Mouse (Mus musculus) MEL-GATA-1-ER (cell line): ENCODE measurements around the gene Plce1.

Source experiments
- DNase-seq: peaks from one replicate; pipeline ENCODE4 v3.0.0-alpha.2; 2012; ENCODE audit warnings: low read depth; ENCODE audit errors: extremely low read depth

The Plce1 gene

GRCm38 (mm10) chr19:38582861-38583260 is 102.0 kb downstream of the Plce1 start:
- DNase-seq: no peak

GRCm38 (mm10) chr19:38587559-38587958 is 106.7 kb downstream of the Plce1 start:
- peak; percentile 1 for DNase-seq

- DNase-seq: no peak
Observed at GRCm38 (mm10) chr19:38589466-38589865, 108.6 kb downstream of the Plce1 start.

DNA sequence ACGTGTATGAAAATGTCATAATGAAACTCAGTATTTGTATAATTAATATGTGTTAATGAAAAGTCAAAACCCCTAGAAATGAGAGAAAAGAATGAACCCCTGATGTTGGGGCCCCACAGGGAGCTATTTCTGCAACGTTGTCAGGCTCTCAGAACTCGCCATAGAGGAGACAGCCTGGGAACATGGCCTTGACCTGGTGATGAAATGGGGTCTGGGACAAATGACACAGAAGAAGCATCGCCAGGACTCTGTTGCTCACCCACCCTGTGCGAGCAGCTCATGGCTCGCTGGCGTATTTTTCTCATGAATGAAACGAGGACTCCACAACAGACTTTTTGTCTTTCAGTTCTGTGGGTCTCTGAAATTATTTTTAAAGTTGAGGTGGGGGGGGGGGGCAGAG is 109.0 kb downstream of the Plce1 start:
- DNase-seq: no peak

DNA sequence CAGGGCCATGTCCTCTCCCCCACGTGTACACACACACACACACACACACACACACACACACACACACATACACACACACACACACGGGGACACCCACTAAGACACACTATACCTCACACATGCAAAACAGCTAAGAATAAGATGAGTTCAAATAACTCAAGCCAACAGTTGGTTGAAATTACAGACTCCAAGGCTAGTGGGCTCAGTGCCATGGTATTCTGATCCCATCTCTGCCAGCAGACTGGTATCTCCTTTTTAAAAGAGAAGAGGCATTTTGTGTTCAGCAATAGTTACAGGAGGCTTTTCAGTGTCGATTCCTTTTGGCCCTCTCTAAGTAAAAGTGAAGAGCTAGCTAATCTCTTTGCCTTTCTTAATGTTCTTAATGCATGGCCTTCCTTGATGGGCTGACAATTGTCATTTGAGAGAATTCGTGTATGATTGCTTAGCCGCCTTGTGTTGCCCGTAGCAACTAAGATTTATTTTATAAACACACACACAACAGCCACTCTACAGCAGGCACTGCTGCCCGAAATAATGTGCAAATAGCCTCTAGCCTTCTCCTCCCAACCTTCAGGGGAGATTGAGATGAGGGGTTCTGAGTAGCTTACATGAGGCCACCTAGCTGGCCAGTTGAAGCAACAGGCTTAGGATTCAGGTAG is 111.8 kb downstream of the Plce1 start:
- no peak for DNase-seq

- DNase-seq: no peak
Observed at GRCm38 (mm10) chr19:38593225-38593897, 112.5 kb downstream of the Plce1 start.

DNA sequence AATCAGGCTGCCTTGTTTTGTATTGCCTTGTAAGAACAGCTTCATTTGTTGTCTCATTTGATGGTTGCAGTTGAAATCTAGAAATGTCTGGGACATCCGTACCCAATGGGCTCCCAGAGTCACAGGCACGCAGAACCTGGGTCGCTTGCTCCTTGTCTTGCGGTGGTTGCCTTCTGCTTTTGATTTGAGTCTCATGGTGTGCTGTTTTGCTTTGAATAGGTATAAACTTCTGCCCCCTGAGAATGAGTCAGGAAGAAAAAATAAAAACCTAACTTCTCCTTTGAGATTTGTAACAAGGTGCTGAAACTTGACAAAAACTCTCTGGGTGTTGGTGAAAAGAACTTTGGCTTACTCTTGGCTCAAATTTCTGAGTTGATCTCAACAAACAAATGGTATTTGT is 115.2 kb downstream of the Plce1 start:
- no peak for DNase-seq

GRCm38 (mm10) chr19:38597392-38597791 is 116.5 kb downstream of the Plce1 start:
- DNase-seq: no peak

DNA sequence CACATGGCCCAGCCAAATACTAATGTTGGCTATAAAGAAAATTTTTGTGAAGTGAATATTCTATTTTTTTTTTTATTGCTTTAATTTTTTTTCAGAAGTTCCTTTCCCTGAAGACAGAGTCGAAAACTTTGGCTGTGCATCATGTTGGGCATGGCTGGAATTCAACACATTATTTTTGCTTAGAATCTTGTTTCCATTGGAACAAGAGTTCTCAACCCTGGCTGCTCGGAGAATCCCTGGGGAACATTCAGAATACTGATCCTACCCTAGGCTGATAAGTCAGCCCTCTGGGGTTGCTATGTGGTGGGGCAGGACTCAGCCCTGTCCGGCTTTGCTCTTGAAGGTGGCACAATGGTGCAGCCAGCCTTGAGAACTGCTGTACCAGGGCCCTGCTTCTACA is 118.1 kb downstream of the Plce1 start:
- no peak for DNase-seq

- DNase-seq: no peak
Observed at GRCm38 (mm10) chr19:38601127-38601526, 120.2 kb downstream of the Plce1 start.

- no peak for DNase-seq
Observed at GRCm38 (mm10) chr19:38602811-38603210, 121.9 kb downstream of the Plce1 start.

DNA sequence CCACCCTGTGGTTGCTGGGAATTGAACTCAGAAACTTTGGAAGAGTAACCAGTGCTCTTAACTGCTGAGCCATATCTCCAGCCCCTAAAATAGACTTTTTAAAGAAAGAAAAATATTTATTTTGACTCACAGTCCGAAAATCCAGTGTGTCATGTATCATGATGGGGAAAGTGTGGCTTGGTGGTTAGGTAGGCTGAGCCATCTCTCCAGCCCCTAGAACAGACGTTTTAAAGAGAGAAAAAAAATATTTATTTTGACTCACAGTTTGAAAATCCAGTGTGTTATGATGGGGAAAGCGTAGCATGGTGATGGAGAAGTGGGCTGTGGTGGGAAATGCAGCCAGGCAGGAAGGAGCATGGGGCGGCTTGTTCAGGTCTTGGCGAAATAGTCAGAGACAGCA is 126.3 kb downstream of the Plce1 start:
- DNase-seq: no peak

DNA sequence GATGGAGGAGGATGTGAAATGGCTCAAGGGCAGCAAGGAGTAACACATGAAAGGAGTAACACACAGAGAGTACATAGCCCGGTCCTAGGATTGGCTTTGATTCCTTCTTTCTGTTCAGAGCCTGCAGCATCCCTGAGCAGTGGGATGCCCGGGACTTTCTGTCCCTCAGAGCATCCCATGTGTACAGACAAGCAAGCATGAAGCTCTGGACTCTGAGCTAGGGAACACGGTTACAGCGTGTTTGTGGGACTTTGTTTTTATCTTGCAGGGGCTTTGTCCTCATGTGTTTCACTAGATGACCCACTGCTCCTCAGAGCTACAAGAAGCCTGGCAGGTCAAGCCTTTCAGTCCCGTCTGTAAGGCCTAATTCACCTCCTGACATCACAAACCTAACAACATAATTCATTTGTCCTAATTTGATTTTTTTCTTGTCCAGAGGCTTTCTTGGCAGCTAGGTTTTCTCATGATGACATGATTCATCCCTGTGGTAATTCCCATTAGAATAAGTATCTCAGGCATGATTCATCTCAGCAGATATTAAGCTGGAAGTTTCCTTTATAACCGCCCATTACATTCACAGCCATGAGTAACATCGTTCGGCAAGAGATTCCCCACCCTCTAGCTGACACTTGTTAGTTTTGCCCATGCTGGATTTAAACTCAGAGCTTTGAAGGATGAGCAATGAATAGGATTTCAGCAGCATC is 128.2 kb downstream of the Plce1 start:
- DNase-seq: no peak

GRCm38 (mm10) chr19:38610291-38610690 is 129.4 kb downstream of the Plce1 start:
- no peak for DNase-seq

GRCm38 (mm10) chr19:38610809-38611208 is 129.9 kb downstream of the Plce1 start:
- no peak for DNase-seq

DNA sequence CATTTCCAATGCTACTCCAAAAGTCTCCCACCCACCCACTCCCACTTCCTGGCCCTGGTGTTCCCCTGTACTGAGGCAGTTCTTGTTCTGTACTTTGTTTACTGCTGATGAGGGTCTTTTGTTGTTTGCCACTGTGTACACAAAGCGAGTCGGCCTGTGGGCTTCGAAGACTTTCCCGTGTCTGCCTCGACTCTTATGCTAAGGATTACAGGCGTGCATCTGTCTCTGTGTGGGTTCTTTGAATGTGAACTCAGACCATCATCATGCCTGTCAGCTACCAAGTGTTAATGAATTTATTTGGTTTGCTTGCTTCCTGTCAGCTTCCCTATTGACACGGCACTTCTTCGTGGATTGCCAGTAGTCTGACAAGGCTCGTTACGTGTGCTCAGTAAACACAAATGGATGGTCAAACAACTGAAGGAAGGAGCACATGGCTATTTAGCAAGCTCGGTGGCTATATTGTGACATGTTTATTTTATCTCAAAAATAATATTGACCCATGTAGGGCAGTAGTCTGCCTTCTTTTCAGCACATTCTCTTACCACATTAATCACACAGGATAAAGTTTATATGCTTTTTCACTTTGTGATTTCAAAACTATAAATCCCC is 133.3 kb downstream of the Plce1 start:
- DNase-seq: no peak

- no peak for DNase-seq
Observed at GRCm38 (mm10) chr19:38615356-38615755, 134.4 kb downstream of the Plce1 start.

GRCm38 (mm10) chr19:38620134-38620533 is 139.2 kb downstream of the Plce1 start:
- no peak for DNase-seq

DNA sequence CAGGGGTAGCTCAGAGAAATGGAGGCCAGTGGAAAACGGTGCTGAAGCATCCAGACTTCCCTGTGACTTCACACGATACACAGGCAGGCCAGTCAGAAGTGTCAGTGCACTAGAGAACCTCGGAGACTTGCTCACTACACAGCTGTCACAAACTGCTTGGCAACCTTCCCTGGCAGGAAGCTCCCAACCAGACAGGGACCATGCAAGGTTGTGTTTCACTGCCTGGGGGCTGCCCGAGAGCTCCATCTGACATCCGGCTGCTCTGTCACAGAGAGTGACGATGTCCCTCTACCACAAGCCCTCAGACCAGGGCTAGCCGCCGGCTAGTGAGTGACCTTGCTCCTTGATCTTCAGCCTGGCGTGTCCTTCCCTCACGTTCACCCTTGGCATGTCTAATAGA is 140.6 kb downstream of the Plce1 start:
- no peak for DNase-seq

DNA sequence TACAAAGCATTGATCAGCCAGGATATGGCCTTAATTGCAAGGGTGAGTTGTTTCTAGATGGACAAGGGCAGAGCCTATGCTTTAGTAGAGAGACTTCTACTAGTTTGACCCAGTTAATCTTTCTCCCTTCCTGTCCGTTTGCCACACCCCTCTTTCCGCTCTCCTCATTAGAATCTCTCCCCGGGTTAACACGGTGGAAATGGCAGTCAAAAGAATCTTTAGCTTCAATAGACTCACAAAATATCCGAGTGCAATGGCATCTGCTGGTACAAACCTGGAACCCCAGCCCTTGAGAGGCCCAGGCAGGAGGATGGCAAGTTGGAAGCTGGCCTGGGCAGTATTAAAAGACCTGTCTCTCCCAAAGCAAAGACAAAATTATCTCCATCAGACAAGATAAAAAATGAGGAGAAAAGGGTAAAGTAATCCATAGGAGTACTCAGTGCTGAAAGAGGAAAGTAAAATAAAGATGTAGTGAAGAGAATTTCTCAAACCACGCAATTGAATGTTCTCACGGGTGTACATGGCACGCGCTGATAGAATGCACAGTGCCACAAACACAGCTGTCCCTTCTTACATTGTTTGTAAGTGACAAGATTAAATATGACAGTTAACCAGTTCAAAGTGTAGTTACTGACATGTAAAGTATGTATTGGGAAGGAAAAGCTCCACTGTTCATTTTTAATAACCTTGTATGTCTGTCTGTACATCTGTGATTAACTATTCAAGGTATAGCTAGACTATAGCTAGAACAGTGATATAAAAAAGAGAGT is 145.5 kb downstream of the Plce1 start:
- no peak for DNase-seq

DNA sequence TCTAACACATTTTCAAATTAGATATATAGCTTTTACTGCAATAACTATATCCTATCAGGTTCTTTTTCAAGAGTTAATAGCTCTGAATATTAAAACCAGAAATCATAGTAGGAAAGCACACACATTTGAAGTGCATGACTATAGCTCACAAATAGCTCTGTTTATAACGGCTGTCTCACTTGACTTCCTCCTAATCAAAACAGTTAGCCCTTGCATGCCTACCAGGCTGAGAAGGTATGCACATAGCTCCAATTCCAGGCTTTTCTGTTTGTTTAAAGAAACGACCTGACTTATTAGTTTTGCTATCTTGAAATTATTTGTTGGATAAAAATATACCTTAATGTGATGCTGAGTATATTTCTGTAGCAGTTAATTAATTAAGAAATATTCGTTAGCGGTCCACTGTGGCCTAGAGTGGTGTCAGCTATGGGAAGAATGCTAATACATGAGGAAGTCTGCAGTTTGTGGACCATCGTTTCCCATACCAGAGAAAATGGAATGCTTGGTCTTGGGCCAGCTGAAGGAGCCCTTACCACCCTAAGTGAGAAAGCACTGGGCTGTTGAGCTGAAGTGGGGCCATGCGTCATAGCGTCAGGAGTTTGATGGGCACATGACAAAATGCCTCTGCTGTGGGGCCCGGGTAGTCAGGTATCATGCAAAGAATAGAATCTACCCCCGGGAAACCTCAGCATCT is 146.3 kb downstream of the Plce1 start:
- no peak for DNase-seq
